Mouse (Mus musculus) c-Kit-positive CD71-negative TER-119-negative erythroid progenitor cells, embryonic 14.5 days (primary cell): ENCODE measurements around the gene Gm21969.

Source experiments
- DNase-seq: peaks from one replicate; pipeline ENCODE4 v3.0.0-alpha.2; 2013; ENCODE audit warnings: low read depth

Gene Gm21969

GRCm38 (mm10) chr4:139619765-139620164 is 16.8 kb downstream of the Gm21969 start:
- no peak for DNase-seq

- peak; percentile 86 for DNase-seq
Observed at GRCm38 (mm10) chr4:139622373-139623282, 19.6 kb downstream of the Gm21969 start, which contains the start of gene Aldh4a1. Gene Aldh4a1, plus strand, starts transcription at chr4:139622866.

GRCm38 (mm10) chr4:139623434-139624115 is 20.6 kb downstream of the Gm21969 start:
- DNase-seq, result no peak

DNA sequence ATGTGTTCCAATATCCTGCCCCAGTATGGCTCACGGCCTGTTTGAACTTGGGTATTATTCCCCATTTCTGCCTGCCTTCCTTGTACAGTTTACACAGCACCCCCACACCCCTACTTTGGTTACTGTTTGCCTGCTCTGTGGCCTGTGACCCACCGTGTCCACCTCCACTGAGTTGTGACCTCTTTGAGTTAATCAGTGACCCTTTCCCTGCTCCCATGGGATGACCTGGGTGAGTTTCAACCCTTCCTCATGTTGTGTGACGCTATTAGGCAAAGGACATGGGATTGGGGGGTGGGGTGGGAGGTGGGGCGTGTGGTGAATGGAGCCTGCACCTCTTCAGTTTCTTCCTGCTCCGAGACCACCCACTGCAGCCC is 21.1 kb downstream of the Gm21969 start:
- no peak for DNase-seq

- no peak for DNase-seq
Observed at GRCm38 (mm10) chr4:139624706-139625105, 21.7 kb downstream of the Gm21969 start.

DNA sequence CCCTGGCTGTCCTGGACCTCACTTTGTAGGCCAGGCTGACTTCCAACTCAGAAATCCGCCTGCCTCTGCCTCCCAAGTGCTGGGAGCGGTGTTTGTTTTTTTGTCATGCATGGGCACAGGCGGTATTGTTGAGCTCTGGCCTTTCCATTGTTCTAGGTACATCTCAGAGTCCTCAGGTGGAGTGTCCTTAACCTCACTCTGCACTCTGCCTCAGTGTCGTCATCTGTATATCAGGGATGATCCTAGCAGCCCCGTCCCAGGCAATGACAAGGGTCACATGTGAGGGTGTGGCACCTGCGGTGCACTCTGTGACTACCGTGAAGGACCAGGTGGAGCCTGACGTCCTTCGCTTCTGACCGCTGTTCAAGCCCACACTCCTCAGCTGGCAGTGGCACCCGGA is 24.4 kb downstream of the Gm21969 start:
- no peak for DNase-seq

- DNase-seq, result no peak
Observed at GRCm38 (mm10) chr4:139630171-139630570, 27.2 kb downstream of the Gm21969 start.

- no peak for DNase-seq
Observed at GRCm38 (mm10) chr4:139631141-139631540, 28.2 kb downstream of the Gm21969 start.

DNA sequence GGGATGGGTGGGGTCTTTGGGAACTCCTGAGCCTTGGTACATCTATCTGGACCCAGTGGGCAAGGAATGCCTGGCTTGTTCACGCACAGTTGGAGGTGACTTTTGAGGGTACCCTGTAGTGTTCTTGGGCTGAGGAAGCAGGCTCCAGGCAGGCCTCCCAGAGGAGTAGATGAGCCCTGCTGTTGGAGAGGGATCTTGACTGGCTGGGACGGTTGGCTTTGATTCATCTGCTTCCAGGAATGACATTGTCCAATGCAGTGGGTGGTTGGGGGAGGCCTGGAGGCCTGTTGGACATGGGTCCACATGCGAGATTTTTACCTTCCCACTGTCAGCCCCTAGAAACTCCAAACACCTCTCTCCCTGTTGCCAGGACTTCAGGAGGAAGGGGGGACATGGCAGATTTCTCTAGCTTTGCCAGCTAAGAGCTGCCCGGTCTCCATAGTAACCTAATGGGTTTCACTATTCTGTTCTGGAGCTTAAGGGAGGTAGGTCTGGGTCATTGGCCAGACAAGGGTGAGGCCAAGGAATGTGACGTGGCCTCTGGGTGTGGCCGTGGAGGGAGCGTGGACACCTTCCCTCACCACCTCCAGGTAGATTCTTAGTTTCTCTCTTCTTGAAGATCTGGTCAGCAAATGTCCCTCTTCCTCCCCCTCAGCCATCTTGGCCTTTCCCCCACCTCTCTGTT is 28.7 kb downstream of the Gm21969 start:
- DNase-seq, result no peak

DNA sequence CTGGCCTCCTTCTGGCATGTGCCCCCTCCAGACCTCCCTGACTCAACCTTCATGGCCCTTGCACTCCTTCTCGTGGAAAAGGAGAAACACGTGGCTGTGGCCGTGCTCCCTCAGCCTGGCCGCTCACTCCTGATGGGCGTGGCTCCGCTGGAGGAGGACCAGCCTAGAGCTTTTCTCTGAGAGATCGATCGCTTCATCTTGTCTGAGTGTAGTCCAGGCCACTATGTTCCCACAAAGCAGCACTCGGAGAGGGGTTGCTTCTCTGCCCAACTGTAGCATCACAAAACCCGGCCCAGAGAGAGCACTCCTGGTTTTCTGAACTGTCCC is 29.2 kb downstream of the Gm21969 start:
- no peak for DNase-seq

DNA sequence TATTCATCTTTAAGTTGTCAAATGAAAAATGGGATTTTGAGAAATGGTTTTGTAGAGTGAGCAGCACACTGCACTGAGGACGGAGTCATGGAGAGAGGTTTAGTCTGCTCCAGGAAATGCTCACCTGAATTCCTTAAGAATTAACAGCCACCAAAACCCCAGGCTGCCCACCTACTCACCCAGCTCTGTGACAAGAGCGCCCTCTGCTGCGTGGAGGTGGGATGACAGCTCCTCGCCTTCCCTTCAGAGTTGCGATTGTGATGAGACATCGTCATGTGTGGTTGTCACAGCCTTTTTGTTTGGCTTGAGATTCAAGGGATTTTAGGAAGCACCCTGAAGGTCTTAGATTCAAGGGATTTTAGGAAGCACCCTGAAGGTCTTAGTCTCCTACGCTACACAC is 33.4 kb downstream of the Gm21969 start:
- peak; percentile 56 for DNase-seq

GRCm38 (mm10) chr4:139637847-139638246 is 34.9 kb downstream of the Gm21969 start:
- no peak for DNase-seq

DNA sequence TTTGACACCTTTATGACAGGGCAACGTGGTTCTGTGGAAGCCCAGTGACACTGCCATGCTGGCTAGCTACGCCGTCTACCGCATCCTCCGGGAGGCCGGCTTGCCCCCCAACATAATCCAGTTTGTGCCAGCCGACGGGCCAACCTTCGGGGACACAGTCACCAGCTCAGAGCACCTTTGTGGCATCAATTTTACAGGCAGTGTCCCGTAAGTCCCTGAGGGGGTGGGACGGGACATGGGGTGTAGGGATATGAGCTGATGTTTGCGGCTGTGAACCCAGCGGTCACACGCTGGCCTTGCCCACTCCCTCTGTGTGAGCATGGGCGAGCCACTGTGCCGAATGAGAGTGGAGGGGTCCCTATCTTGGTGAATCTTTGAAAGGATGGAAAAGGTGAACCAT is 35.4 kb downstream of the Gm21969 start:
- DNase-seq, result no peak

DNA sequence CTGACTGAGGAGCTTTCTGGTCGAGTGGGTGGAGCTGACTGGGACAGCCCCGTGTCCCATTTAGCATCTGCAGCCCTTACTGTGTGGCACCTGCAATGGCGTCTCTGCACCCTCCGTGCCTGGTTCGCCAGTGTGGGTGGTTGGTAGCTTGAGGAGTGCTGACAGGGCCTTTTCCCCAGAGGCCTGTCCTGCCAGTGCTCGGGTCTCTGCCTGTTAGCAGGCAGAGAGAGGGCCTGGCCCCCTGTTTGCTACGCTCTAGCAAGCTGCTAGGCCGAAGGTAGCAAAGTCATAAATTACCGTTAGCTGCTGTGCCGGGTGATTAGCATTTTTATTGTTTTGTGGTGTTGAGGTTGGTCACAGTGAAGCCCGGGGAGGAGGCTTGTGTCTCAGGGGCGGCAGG is 36.8 kb downstream of the Gm21969 start:
- DNase-seq, result no peak

DNA sequence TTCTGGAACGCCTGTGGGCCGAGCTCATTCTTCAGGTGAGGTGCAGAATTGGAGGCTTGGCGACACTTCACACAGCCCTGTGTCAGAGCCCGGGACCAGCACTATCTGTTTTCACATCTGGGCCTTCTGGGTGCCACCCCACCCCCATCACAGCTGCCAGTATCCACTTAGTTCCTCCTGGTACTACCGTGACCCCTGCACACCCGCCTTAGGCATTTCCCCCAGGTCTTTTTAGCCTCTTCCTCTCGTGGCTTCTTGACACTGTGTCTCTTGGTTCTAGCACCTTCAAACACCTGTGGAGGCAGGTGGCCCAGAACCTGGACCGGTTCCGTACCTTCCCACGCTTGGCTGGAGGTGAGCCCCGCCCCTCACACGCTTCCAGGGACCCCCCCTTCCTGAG is 37.3 kb downstream of the Gm21969 start:
- no peak for DNase-seq

- no peak for DNase-seq
Observed at GRCm38 (mm10) chr4:139640775-139641174, 37.8 kb downstream of the Gm21969 start.

GRCm38 (mm10) chr4:139641829-139642425 is 38.9 kb downstream of the Gm21969 start:
- no peak for DNase-seq

- peak; percentile 68 for DNase-seq
Observed at GRCm38 (mm10) chr4:139643972-139644371, 41.0 kb downstream of the Gm21969 start.

GRCm38 (mm10) chr4:139646916-139647315 is 43.9 kb downstream of the Gm21969 start:
- no peak for DNase-seq

GRCm38 (mm10) chr4:139650086-139650743 is 47.2 kb downstream of the Gm21969 start:
- DNase-seq, result no peak

GRCm38 (mm10) chr4:139650907-139651306 is 47.9 kb downstream of the Gm21969 start:
- no peak for DNase-seq

DNA sequence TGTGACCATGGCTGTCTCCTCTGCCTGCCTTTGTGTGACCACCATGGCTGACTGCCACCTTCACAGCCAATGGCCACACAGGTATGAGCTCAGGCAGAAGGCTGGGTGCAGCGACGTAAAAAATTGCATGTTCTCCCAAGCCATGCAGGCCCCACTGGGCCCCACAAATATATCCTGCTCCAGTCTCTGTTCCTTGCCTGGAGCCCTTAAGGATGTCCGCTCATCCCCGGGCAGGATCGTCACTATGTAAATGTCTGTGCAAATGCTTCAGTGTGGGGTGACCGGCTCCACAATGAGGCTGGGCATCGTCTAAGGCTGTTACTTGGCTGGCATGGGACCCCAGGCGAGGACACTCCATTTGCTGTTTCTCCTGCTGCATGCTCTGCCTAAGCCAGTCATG is 50.3 kb downstream of the Gm21969 start, which contains the start of gene Tas1r2:
Tas1r2 (plus strand) TSS at position 301 of the 400 bp plus-strand sequence.
- no peak for DNase-seq
